Mouse (Mus musculus): ENCODE data around the gene Gm16253. TPM values are rescaled to one million over a fixed set of nuclear protein-coding genes. Genes with fewer than 3 reads are reported as not detected.

The Gm16253 gene
- polyA plus RNA-seq, 1 experiment from 2014 or later = 1.2 TPM

DNA sequence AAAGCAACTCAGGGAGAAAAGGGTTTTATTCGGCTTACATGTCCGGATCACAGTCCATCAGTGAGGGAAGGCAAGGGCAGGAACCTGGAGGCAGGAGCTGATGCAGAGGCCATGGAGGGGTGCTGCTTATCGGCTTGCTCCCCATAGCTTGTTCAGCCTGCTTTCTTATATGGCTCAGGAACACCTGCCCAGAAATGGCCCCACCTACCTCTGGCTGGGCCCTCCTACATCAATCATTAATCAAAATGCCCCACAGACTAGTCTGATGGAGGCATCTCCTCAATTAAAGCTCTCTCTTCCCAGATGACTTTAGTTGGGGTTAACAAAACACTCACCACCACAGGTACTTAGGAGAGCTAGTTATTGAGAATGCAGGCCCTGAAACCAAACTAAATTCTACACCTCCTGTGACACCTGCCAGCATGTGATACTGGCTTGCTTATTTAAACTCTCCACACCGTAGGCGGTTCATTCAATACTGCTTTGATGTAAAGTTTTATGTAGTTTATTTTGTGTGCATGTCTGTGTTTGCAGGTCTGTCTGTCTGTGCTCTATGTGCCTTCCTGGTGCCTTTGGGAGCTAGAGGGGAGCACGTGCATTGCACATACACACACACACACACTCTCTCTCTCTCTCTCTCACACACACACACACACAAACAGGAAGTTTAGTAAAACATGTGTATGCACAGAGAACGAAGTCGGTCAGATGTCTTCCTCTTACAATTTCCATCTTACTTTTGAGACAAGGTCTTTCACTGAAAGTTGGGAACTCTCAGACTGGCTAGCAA, 9.9 kb upstream of the Gm16253 start:
- H3K27me3 ChIP-seq (ENCODE audit: control insufficient read depth, insufficient read depth, low read length) = no peaks in the 10 kb centered on the region
- WGBS = 87% methylated on average over 8 of the region's 8 CpGs
- no peaks in the 10 kb centered on the region for H3K36me3 ChIP-seq (ENCODE audit: control insufficient read depth, insufficient read depth, low read length)
- no peaks in the 10 kb centered on the region for H3K4me1 ChIP-seq (ENCODE audit: control insufficient read depth, insufficient read depth, low read length)
- H3K9ac ChIP-seq (replicated peaks; ENCODE audit: low read depth, low read length) = no peak overlapping the region
- H3K9me3 ChIP-seq (ENCODE audit: control insufficient read depth, low read length) = no peaks in the 10 kb centered on the region
- ATAC-seq (ENCODE audit: low read depth) = no peak
- H3K27ac ChIP-seq (ENCODE audit: low read depth, low read length) = no peak overlapping the region
- no peak overlapping the region for H3K4me2 ChIP-seq (ENCODE audit: low read depth, low read length)
- no peak overlapping the region for H3K4me3 ChIP-seq (ENCODE audit: low read depth, low read length)

DNA sequence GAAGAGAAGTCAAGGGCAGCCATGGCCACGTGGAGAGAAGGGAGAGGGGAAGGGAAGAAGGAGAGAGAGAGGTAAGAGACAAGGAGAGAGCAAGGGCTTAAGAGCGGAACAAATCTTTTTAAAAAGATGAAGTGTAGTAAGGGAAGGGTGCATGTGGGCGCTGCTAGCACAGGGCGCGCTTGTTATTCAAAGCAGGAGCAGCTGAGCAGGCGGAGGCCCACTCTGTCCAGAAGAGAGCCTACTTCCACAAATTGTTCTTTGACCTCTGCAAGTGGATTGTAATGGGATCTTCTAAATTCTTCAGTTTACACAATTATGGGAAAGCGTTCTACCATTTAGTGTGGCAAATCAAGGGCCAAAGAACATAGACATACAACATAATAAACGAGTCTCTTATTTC, 8.2 kb upstream of the Gm16253 start:
- H3K27ac ChIP-seq (ENCODE audit: low read depth, low read length) = no peak overlapping the region
- no peaks in the 10 kb centered on the region for H3K36me3 ChIP-seq (ENCODE audit: control insufficient read depth, insufficient read depth, low read length)
- no peaks in the 10 kb centered on the region for H3K9me3 ChIP-seq (ENCODE audit: control insufficient read depth, low read length)
- no peak overlapping the region for H3K9ac ChIP-seq (replicated peaks; ENCODE audit: low read depth, low read length)
- H3K4me2 ChIP-seq (ENCODE audit: low read depth, low read length) = no peak overlapping the region
- no peaks in the 10 kb centered on the region for H3K27me3 ChIP-seq (ENCODE audit: control insufficient read depth, insufficient read depth, low read length)
- 69% methylated on average over 8 of the region's 8 CpGs for WGBS
- no peak overlapping the region for H3K4me3 ChIP-seq (ENCODE audit: low read depth, low read length)
- no peak for ATAC-seq (ENCODE audit: low read depth)
- no peaks in the 10 kb centered on the region for H3K4me1 ChIP-seq (ENCODE audit: control insufficient read depth, insufficient read depth, low read length)

DNA sequence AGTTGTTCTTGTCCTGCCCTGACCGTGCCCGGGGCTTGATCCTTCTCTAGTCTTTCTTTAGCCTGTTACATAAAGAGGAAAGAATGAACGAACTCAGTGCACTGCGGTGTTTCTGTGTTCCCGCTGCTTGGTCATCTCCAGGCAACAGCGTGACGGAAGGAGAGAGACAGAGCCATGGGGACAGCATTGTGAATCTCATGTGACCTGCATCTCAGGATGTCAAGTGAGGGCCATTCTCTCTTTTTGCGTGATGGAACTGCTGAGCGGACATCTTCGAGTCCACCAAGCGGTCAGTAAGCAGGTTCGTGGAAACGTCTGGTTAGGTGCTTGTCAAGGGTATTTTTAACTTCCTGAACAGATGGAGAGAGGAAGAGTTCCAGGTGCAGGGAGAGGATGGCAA, 7.3 kb upstream of the Gm16253 start:
- Histone ChIP-seq H3K9me3 (ENCODE audit: control insufficient read depth, low read length) (no peaks in the 10 kb centered on the region), H3K4me1 (ENCODE audit: control insufficient read depth, insufficient read depth, low read length) (no peaks in the 10 kb centered on the region), H3K27me3 (ENCODE audit: control insufficient read depth, insufficient read depth, low read length) (no peaks in the 10 kb centered on the region), H3K9ac (replicated peaks; ENCODE audit: low read depth, low read length) (no peak overlapping the region), H3K4me3 (ENCODE audit: low read depth, low read length) (no peak overlapping the region), H3K36me3 (ENCODE audit: control insufficient read depth, insufficient read depth, low read length) (no peaks in the 10 kb centered on the region), H3K27ac (ENCODE audit: low read depth, low read length) (no peak overlapping the region), H3K4me2 (ENCODE audit: low read depth, low read length) (no peak overlapping the region)
- no peak for ATAC-seq (ENCODE audit: low read depth)
- 91% methylated on average over 13 of the region's 13 CpGs for WGBS

DNA sequence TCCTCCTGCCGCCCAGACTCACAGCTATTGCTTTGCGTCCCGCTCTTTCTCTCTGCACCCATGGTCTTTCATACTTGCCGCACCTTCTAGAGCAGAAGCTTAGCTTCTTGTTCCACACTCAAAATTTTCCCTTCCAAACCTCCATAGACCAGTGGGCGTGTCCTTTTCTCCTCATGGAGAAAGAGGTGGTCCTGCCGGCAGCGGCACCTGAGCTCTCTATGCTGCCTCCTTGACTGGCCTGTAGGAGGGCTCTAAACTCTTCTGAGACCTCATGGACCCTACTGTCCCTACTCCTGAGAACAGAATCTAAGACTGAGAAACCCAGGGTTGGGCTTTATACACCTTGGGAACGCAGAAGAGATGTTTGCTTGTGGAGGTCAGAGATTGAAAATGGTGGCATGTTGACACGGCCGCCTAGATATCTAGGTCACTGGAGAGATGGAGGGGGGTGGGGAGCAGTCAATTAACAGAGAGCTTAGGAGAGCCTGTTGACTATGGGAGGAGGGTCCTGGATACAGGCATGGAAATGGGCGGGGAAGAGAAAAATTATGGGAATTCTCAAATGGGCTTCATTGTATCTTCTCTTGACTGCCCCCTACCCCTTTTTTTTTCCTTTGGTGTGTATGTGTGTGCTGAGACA, 6.7 kb upstream of the Gm16253 start:
- no peak overlapping the region for H3K4me3 ChIP-seq (ENCODE audit: low read depth, low read length)
- no peak for ATAC-seq (ENCODE audit: low read depth)
- H3K27ac ChIP-seq (ENCODE audit: low read depth, low read length) = no peak overlapping the region
- H3K27me3 ChIP-seq (ENCODE audit: control insufficient read depth, insufficient read depth, low read length) = no peaks in the 10 kb centered on the region
- H3K9me3 ChIP-seq (ENCODE audit: control insufficient read depth, low read length) = no peaks in the 10 kb centered on the region
- 92% methylated on average over 11 of the region's 11 CpGs for WGBS
- H3K9ac ChIP-seq (replicated peaks; ENCODE audit: low read depth, low read length) = no peak overlapping the region
- H3K4me2 ChIP-seq (ENCODE audit: low read depth, low read length) = no peak overlapping the region
- H3K4me1 ChIP-seq (ENCODE audit: control insufficient read depth, insufficient read depth, low read length) = no peaks in the 10 kb centered on the region
- no peaks in the 10 kb centered on the region for H3K36me3 ChIP-seq (ENCODE audit: control insufficient read depth, insufficient read depth, low read length)

DNA sequence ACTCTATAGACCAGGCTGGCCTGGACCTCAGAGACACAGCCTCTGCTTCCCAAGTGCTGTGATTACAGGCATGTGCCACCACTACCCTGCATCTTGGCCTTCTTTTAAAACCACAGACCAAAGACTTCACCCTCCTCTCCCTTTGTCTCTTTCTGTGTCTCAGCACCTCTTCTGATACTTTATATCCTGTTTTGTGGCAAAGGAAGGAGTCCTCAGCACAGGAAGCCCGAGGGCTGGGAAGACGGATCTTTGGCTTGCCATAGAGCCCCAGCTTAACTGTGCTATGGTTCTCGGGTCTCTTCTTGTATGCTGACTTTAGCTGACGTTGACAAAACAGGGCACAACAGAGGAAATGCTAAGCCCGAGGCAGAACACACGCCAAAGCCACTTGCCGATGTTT, 6.1 kb upstream of the Gm16253 start:
- 77% methylated on average over 7 of the region's 7 CpGs for WGBS
- no peak overlapping the region for H3K27ac ChIP-seq (ENCODE audit: low read depth, low read length)
- no peak overlapping the region for H3K4me2 ChIP-seq (ENCODE audit: low read depth, low read length)
- H3K27me3 ChIP-seq (ENCODE audit: control insufficient read depth, insufficient read depth, low read length) = no peaks in the 10 kb centered on the region
- H3K4me1 ChIP-seq (ENCODE audit: control insufficient read depth, insufficient read depth, low read length) = no peaks in the 10 kb centered on the region
- H3K9me3 ChIP-seq (ENCODE audit: control insufficient read depth, low read length) = no peaks in the 10 kb centered on the region
- ATAC-seq (ENCODE audit: low read depth) = no peak
- H3K9ac ChIP-seq (replicated peaks; ENCODE audit: low read depth, low read length) = no peak overlapping the region
- H3K4me3 ChIP-seq (ENCODE audit: low read depth, low read length) = no peak overlapping the region
- no peaks in the 10 kb centered on the region for H3K36me3 ChIP-seq (ENCODE audit: control insufficient read depth, insufficient read depth, low read length)

DNA sequence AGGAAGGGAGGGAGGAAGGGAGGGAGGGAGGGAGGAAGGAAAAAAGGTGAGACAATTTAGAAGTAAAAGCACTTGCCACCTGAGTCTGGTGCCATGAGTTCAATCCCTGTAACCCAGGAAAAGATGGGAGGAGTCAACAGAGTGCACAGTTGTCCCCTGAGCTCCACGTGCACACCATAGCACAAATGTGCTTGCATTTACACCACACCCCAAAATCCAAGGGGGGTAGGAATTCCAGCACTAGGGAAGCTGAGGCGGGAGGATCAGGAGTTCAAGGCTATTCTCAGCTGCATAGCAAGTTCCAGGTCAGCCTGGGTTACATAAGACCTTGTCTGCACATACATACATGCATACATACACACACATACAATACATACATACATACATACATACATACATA, 5.4 kb upstream of the Gm16253 start:
- no peak overlapping the region for H3K4me3 ChIP-seq (ENCODE audit: low read depth, low read length)
- H3K9me3 ChIP-seq (ENCODE audit: control insufficient read depth, low read length) = no peaks in the 10 kb centered on the region
- no peak overlapping the region for H3K4me2 ChIP-seq (ENCODE audit: low read depth, low read length)
- WGBS = 72% methylated on average over 2 of the region's 2 CpGs
- ATAC-seq (ENCODE audit: low read depth) = no peak
- peaks cover 3% of the 10 kb centered on the region; the same call in 1 of the 2 replicates for H3K4me1 ChIP-seq (ENCODE audit: control insufficient read depth, insufficient read depth, low read length)
- no peaks in the 10 kb centered on the region for H3K27me3 ChIP-seq (ENCODE audit: control insufficient read depth, insufficient read depth, low read length)
- no peaks in the 10 kb centered on the region for H3K36me3 ChIP-seq (ENCODE audit: control insufficient read depth, insufficient read depth, low read length)
- H3K9ac ChIP-seq (replicated peaks; ENCODE audit: low read depth, low read length) = no peak overlapping the region
- no peak overlapping the region for H3K27ac ChIP-seq (ENCODE audit: low read depth, low read length)

DNA sequence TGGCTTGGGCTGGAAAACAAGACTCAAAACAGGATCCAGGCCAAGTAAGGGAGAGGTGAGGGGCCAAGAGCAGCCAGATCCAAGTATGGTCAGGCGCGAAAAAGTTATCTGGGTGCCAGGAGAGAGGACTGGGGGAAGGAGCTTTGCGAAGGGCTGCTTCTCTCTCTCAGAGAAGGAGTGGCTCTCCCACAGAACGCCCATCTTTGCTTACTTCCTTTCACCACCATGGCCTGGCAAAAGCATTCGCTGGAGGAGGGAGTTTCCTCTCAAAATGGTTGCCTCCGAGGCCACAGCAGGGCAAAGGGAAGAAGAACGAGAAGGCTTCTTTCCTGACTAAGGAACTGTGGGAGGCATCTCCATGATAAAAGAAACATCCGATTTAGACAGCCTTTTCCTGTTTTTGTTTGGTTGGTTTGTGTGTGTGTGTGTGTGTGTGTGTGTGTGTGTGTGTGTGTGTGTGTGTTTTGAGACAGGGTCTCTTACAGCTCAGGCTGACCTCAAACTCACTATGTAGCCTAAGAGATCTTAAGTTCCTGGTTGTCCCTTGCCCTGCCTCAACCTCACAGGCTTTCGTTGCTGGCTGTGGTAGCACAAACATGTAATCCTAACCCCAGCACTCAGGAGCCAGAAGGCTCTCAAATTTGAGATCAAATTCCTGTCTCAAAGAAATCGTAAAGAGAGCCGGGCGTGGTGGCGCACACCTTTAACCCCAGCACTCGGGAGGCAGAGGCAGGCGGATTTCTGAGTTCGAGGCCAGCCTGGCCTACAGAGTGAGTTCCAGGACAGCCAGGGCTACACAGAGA, 4.7 kb upstream of the Gm16253 start:
- H3K9ac ChIP-seq (replicated peaks; ENCODE audit: low read depth, low read length) = no peak overlapping the region
- no peak overlapping the region for H3K27ac ChIP-seq (ENCODE audit: low read depth, low read length)
- H3K4me2 ChIP-seq (ENCODE audit: low read depth, low read length) = no peak overlapping the region
- no peaks in the 10 kb centered on the region for H3K9me3 ChIP-seq (ENCODE audit: control insufficient read depth, low read length)
- no peaks in the 10 kb centered on the region for H3K36me3 ChIP-seq (ENCODE audit: control insufficient read depth, insufficient read depth, low read length)
- no peaks in the 10 kb centered on the region for H3K27me3 ChIP-seq (ENCODE audit: control insufficient read depth, insufficient read depth, low read length)
- ATAC-seq (ENCODE audit: low read depth) = no peak
- H3K4me3 ChIP-seq (ENCODE audit: low read depth, low read length) = no peak overlapping the region
- peaks cover 7% of the 10 kb centered on the region; the same call in 1 of the 2 replicates for H3K4me1 ChIP-seq (ENCODE audit: control insufficient read depth, insufficient read depth, low read length)
- 83% methylated on average over 16 of the region's 16 CpGs for WGBS

DNA sequence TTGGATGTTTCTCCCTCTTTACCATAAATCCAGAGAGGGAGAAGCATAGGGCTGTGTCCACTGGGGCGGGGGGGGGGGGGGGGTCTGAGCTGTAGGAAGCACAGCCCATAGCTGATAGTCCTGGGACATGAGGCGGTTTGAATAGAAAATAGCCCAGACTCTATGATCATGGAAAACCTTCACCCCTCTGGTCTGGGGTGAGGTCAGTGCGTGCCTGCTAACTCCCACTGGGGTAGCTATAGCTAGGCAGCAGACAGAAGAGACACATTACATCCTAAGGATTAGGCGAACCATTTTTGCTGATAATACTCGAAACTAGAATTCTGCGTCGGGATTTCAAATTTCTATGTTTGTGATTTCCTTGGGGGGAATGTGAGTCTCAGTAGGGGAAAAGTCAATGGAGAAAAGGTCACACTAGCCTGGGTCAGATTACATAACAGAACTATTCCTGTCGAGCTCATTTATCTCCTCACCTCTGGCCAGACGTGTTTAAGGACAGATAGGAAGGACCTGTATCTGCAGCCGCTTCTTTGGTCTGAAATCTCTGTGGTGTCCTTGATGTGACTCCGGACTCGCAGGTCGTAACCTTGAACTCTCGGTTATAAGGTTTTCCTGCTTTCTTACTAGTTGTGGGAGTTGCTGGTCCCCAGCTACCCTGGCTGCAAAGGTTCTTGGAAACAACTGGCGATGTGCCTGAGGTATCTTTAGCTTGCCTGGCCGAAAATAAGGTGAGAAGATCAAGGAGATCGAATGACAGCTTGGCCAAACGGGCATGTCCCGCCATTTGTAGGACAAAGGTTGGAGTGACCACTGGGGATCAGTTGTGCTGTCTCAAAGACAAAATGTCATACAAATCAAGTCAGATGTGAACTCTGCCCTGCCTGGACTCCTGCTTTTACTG, 2.9 kb upstream of the Gm16253 start:
- H3K27me3 ChIP-seq (ENCODE audit: control insufficient read depth, insufficient read depth, low read length) = no peaks in the 10 kb centered on the region
- no peaks in the 10 kb centered on the region for H3K9me3 ChIP-seq (ENCODE audit: control insufficient read depth, low read length)
- WGBS = 85% methylated on average over 19 of the region's 19 CpGs
- ATAC-seq (ENCODE audit: low read depth) = no peak
- no peak overlapping the region for H3K9ac ChIP-seq (replicated peaks; ENCODE audit: low read depth, low read length)
- no peaks in the 10 kb centered on the region for H3K36me3 ChIP-seq (ENCODE audit: control insufficient read depth, insufficient read depth, low read length)
- peaks cover 10% of the 10 kb centered on the region; the same call in 1 of the 2 replicates for H3K4me1 ChIP-seq (ENCODE audit: control insufficient read depth, insufficient read depth, low read length)
- H3K4me3 ChIP-seq (ENCODE audit: low read depth, low read length) = no peak overlapping the region
- H3K27ac ChIP-seq (ENCODE audit: low read depth, low read length) = no peak overlapping the region
- H3K4me2 ChIP-seq (ENCODE audit: low read depth, low read length) = no peak overlapping the region

Data from neural tube, embryonic 14.5 days (tissue).